Mouse (Mus musculus) embryonic fibroblast, embryonic 13.5 days (primary cell): ENCODE results near the gene Fcho1.

Experiments used
- CTCF ChIP-seq: IDR thresholded peaks from 2 replicates; pipeline ENCODE4 v1.5.1; 2011; ENCODE audit warnings: mild to moderate bottlenecking, control low read depth, low read length, moderate library complexity, borderline replicate concordance; ENCODE audit not compliant: insufficient read depth
- POLR2A ChIP-seq: IDR thresholded peaks from 2 replicates; pipeline ENCODE4 v1.6.1; 2011; ENCODE audit warnings: low read depth, mild to moderate bottlenecking, control low read depth, low read length, moderate library complexity

DNA sequence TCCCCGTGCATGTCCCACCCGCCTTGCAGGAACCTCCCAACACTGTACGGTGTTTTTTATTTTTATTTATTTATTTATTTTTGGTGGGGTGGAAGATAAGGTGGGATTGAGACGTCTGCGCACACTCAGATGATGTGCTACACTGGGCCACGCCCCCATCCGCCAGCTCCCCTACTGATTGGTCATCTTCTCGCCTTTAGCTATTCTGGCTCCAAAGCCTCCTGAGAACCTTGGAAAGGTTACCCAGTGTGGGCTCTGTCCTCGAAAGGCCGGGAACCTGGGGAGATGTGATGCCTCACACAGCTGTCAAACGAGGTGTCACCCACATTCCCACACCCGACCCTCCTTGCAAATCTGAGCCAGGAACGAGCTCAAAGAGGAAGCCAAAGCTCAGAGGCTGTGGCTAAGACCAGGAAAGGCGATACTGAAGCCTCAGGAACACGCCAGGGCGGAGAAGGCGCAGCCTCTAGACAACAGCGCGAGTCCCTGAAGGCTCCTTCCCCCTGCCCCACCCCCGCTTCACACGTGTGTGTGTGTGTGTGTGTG is 2.8 kb upstream of the Fcho1 start:
- no peak for TF ChIP-seq POLR2A
- TF ChIP-seq CTCF: no peak
